Mouse (Mus musculus) kidney, postnatal 0 days (tissue): ENCODE measurements at regions not wholly inside any gene's neighbourhood (a gene's known extent, or its start where the extent isn't known, plus 50 kb on each side); places are given as distances from the start of the nearest gene placed in this dataset.

Source experiments
- ATAC-seq: fragments of 200-750 bp; cut with Nextera tagmentation; replicated peaks from 2 replicates; pipeline ENCODE4 v1.8.0; 2017; ENCODE audit warnings: low read depth, moderate number of reproducible peaks, moderate TSS enrichment, moderate library complexity; ENCODE audit not compliant: low FRiP score
- DNase-seq: peaks from one replicate; pipeline ENCODE4 v3.0.0-alpha.2; 2016; ENCODE audit warnings: low spot score
- H3K27ac ChIP-seq: fragments of 300-500 bp; sonication (generic); 2 replicates; pipeline ENCODE4 v1.5.1; 2014; ENCODE audit warnings: mild to moderate bottlenecking
- H3K27me3 ChIP-seq: fragments of 300-500 bp; sonication (generic); 2 replicates; pipeline ENCODE4 v1.6.1; 2014; ENCODE audit warnings: low read length, mixed read lengths; ENCODE audit not compliant: insufficient read depth
- H3K36me3 ChIP-seq: fragments of 300-500 bp; sonication (generic); 2 replicates; pipeline ENCODE4 v1.6.1; 2014; ENCODE audit warnings: low read length, mixed read lengths; ENCODE audit not compliant: insufficient read depth
- H3K4me1 ChIP-seq: fragments of 300-500 bp; sonication (generic); replicated peaks from 2 replicates; pipeline ENCODE4 v1.6.1; 2014; ENCODE audit warnings: antibody characterized with exemption, low read length, mixed read lengths; ENCODE audit not compliant: insufficient read depth
- H3K4me2 ChIP-seq: fragments of 300-500 bp; sonication (generic); 2 replicates; pipeline ENCODE4 v1.6.1; 2014; ENCODE audit warnings: mild to moderate bottlenecking, low read length, moderate library complexity, mixed read lengths
- H3K4me3 ChIP-seq: fragments of 300-500 bp; sonication (generic); replicated peaks from 2 replicates; pipeline ENCODE4 v1.5.1; 2014; ENCODE audit warnings: low read depth, low read length
- H3K9ac ChIP-seq: fragments of 300-500 bp; sonication (generic); 2 replicates; pipeline ENCODE4 v1.6.1; 2014; ENCODE audit warnings: low read depth, low read length
- H3K9me3 ChIP-seq: fragments of 300-500 bp; sonication (generic); replicated peaks from 2 replicates; pipeline ENCODE4 v1.6.1; 2016; ENCODE audit warnings: low read length, inconsistent platforms, mixed read lengths
- CTCF ChIP-seq: IDR thresholded peaks from 2 replicates; pipeline ENCODE4 v1.5.1; 2016; ENCODE audit warnings: antibody characterized with exemption, low read depth, mild to moderate bottlenecking, moderate library complexity
- WGBS: fragments of 180-500 bp; shearing (Covaris S2); extraction: QIAGEN DNeasy Blood & Tissue Kit; methylation state at CpG from one replicate; pipeline ENCODE4 v1.1.7; 2014; 5-methylcytosine and 5-hydroxymethylcytosine counted together

- no peak for ATAC-seq
- 93% methylated on average over 15 of the region's 15 CpGs for WGBS
Observed at GRCm38 (mm10) chr4:142853924-142854323, 358.9 kb downstream of the Prdm2 start.

GRCm38 (mm10) chr4:142845066-142845696 is 367.6 kb downstream of the Prdm2 start:
- Histone ChIP-seq H3K9ac (no peak overlapping the region), H3K9me3 (no peaks in the 10 kb centered on the region), H3K27me3 (no peaks in the 10 kb centered on the region), H3K36me3 (no peaks in the 10 kb centered on the region), H3K4me2 (no peak overlapping the region), H3K4me1 (0 out of 2 replicates have a peak, but pooled peaks cover 3% of the 10 kb centered on the region), H3K4me3 (no peak overlapping the region), H3K27ac (no peak overlapping the region)
- DNase-seq (peak; percentile 83), ATAC-seq (no peak)
- no peak for TF ChIP-seq CTCF
- WGBS = 52% methylated on average over 6 of the region's 6 CpGs

More at GRCm38 (mm10) chr4:142853924-142854323, 358.9 kb downstream of the Prdm2 start:
- TF ChIP-seq CTCF = no peak
- Histone ChIP-seq H3K9ac (no peak overlapping the region), H3K9me3 (no peaks in the 10 kb centered on the region), H3K4me3 (no peak overlapping the region), H3K27me3 (no peaks in the 10 kb centered on the region), H3K27ac (no peak overlapping the region), H3K4me2 (no peak overlapping the region), H3K4me1 (no peaks in the 10 kb centered on the region), H3K36me3 (no peaks in the 10 kb centered on the region)
- DNase-seq = no peak

DNA sequence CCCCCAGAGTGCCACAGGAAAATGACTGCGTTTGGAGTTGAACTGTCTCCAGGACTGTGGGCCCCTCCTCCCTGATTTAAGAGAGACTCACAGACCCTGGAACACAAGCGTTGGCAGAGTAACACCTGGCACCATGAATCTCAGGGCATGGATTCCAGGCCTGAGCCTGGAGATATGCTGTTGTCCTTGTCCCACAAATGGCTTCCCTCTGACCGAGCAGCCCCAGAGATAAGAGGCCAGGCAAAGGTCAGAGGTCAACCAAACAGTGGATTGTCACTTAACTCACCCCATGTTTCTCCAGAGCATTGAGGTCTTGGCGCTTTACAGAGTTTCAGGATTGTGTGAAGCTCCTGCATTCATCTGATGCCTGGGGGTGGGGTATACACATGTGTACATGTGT is 373.3 kb downstream of the Prdm2 start:
- H3K27ac ChIP-seq = no peak overlapping the region
- no peak for TF ChIP-seq CTCF
- no peaks in the 10 kb centered on the region for H3K36me3 ChIP-seq
- no peaks in the 10 kb centered on the region for H3K27me3 ChIP-seq
- no peaks in the 10 kb centered on the region for H3K9me3 ChIP-seq
- H3K4me3 ChIP-seq = no peak overlapping the region
- ATAC-seq (no peak), DNase-seq (no peak)
- H3K9ac ChIP-seq = no peak overlapping the region
- 0 out of 2 replicates have a peak, but pooled peaks cover 1% of the 10 kb centered on the region for H3K4me1 ChIP-seq
- H3K4me2 ChIP-seq = no peak overlapping the region
- 54% methylated on average over 4 of the region's 4 CpGs for WGBS

DNA sequence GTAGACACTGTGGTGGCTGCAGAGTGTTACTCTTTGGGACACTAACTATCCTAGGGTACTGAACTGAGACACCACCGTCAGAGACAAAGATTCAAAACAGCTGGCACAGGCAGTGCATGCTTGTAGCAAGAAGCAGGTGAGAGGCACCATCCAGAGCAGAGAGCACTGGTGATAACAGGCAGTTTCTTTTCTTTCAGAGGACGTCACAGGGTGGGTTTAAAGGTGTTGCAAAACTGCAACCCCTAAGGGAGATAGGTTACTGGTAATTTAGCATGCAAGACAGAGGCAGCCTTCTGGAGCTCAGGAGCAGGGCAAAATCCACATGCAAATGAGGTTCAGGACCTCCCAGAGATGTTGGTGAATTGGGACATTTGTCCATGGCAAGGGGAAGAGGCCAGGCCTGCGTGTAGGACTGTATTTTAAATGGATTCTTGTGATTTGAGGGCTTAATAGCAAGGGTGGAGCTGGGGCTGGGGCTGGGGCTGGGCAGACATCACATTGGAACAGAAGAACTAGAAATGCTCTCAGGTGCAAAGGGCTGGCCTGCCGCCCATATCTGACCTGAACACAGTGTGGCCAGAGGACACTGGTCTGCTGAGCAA is 374.3 kb downstream of the Prdm2 start:
- Histone ChIP-seq H3K9me3 (no peaks in the 10 kb centered on the region), H3K27ac (no peak overlapping the region), H3K9ac (no peak overlapping the region), H3K4me3 (no peak overlapping the region), H3K27me3 (no peaks in the 10 kb centered on the region), H3K36me3 (no peaks in the 10 kb centered on the region), H3K4me1 (no peaks in the 10 kb centered on the region), H3K4me2 (no peak overlapping the region)
- 61% methylated on average over 4 of the region's 4 CpGs for WGBS
- no peak for ATAC-seq
- TF ChIP-seq CTCF = no peak
- DNase-seq = no peak

DNA sequence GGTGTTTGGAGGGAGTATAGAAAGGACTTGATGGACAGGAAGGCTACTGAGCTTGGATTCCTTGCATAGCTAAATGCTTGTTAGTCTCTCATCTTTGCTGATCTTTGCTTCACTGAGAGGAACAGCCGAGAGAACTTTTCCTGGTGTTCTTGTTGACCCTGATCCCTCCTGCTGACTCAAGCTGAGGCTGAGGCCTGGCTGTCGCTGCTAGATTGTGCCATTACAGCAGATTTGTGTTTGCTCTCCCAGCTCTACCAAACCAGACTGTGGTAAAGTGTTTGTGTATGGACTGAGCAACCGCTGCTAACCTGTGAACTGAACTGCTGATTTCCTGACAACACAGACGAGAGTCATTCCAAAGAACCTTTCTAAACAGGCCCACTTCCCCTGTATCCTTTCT is 375.2 kb downstream of the Prdm2 start:
- 70% methylated on average over 4 of the region's 4 CpGs for WGBS
- H3K9me3 ChIP-seq = no peaks in the 10 kb centered on the region
- no peak for TF ChIP-seq CTCF
- no peaks in the 10 kb centered on the region for H3K27me3 ChIP-seq
- DNase-seq = no peak
- no peak overlapping the region for H3K9ac ChIP-seq
- ATAC-seq = no peak
- no peaks in the 10 kb centered on the region for H3K36me3 ChIP-seq
- H3K4me1 ChIP-seq = no peaks in the 10 kb centered on the region
- no peak overlapping the region for H3K27ac ChIP-seq
- H3K4me2 ChIP-seq = no peak overlapping the region
- no peak overlapping the region for H3K4me3 ChIP-seq

DNA sequence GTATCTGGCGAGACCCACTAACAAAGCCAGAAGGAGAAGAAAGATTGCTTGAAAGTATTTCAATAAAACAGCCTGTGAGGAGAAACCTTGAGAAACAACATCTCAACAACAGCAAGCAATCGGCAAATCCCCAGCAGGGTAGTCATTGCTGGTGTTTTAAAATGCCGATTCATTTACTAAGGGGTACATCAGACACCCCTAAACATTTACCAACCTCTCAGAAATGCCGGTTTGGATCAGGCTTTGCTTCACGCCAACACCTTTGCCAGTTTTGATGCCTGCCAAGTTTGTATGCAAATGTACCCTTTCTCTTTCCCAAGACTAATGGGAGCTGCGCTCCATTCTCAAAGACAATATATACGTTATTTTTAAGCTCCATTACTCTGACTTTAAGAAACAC is 383.1 kb downstream of the Prdm2 start:
- H3K4me2 ChIP-seq = no peak overlapping the region
- WGBS = 80% methylated on average over 7 of the region's 7 CpGs
- H3K9me3 ChIP-seq = no peaks in the 10 kb centered on the region
- H3K27ac ChIP-seq = no peak overlapping the region
- ATAC-seq = no peak
- no peak overlapping the region for H3K4me3 ChIP-seq
- no peak for DNase-seq
- H3K4me1 ChIP-seq = 0 out of 2 replicates have a peak, but pooled peaks cover 3% of the 10 kb centered on the region
- no peaks in the 10 kb centered on the region for H3K36me3 ChIP-seq
- no peak for TF ChIP-seq CTCF
- H3K9ac ChIP-seq = no peak overlapping the region
- no peaks in the 10 kb centered on the region for H3K27me3 ChIP-seq
